Mouse (Mus musculus) neural tube, embryonic 11.5 days (tissue): ENCODE measurements around the gene 2300002M23Rik. TPM values are rescaled to one million over a fixed set of nuclear protein-coding genes. Genes with fewer than 3 reads are reported as not detected.

ENCODE experiments used
- ATAC-seq: fragments of 200-750 bp; cut with Nextera tagmentation; 2 replicates; pipeline ENCODE4 v1.8.0; 2017; ENCODE audit warnings: moderate number of reproducible peaks, mild to moderate bottlenecking, moderate TSS enrichment, moderate library complexity; ENCODE audit not compliant: insufficient read depth, low FRiP score, low TSS enrichment
- DNase-seq: peaks from one replicate; pipeline ENCODE4 v3.0.0-alpha.2; 2015; ENCODE audit warnings: low spot score
- H3K27ac ChIP-seq: fragments of 300-500 bp; sonication (generic); 2 replicates; pipeline ENCODE4 v1.5.1; 2014; ENCODE audit warnings: low read depth, mild to moderate bottlenecking, low read length
- H3K27me3 ChIP-seq: fragments of 300-500 bp; sonication (generic); 2 replicates; pipeline ENCODE4 v1.6.1; 2014; ENCODE audit warnings: mild to moderate bottlenecking, low read length, mixed read lengths; ENCODE audit not compliant: control insufficient read depth, insufficient read depth
- H3K36me3 ChIP-seq: fragments of 300-500 bp; sonication (generic); 2 replicates; pipeline ENCODE4 v1.6.1; 2014; ENCODE audit warnings: mild to moderate bottlenecking, low read length, moderate library complexity, mixed read lengths; ENCODE audit not compliant: control insufficient read depth, insufficient read depth
- H3K4me1 ChIP-seq: fragments of 300-500 bp; sonication (generic); 2 replicates; pipeline ENCODE4 v1.6.1; 2014; ENCODE audit warnings: low read length, mixed read lengths; ENCODE audit not compliant: control insufficient read depth, insufficient read depth
- H3K4me2 ChIP-seq: fragments of 300-500 bp; sonication (generic); 2 replicates; pipeline ENCODE4 v1.6.1; 2014; ENCODE audit warnings: low read depth, mild to moderate bottlenecking, moderate library complexity
- H3K4me3 ChIP-seq: fragments of 300-500 bp; sonication (generic); 2 replicates; pipeline ENCODE4 v1.5.1; 2014; ENCODE audit warnings: low read depth, low read length
- H3K9ac ChIP-seq: fragments of 300-500 bp; sonication (generic); 2 replicates; pipeline ENCODE4 v1.6.1; 2014; ENCODE audit warnings: mild to moderate bottlenecking, low read length
- H3K9me3 ChIP-seq: fragments of 300-500 bp; sonication (generic); 2 replicates; pipeline ENCODE4 v1.6.1; 2016; ENCODE audit warnings: low read length; ENCODE audit not compliant: control insufficient read depth
- whole genome bisulfite sequencing: fragments of 180-500 bp; shearing (Covaris S2); extraction: QIAGEN DNeasy Blood & Tissue Kit; methylation state at CpG from one replicate; pipeline ENCODE4 v1.1.7; 2014; 5-methylcytosine and 5-hydroxymethylcytosine counted together
- polyA plus RNA-seq: library from polyadenylated mRNA; unstranded; fragments of >200 nt; fragmentation: Nextera tagmentation; extraction: Ambion mirVana; gene quantifications from 2 replicates; pipeline ENCODE4 v1.2.1, GENCODE M21; 2014

The 2300002M23Rik gene
- polyA plus RNA-seq, 1 experiment from 2014 or later: not detected

GRCm38 (mm10) chr17:35569091-35569944 lies 2.1 kb downstream of the 2300002M23Rik start:
- Histone ChIP-seq H3K9me3 (no peaks in the 10 kb centered on the region), H3K4me2 (peak overlapping the region; percentile 39), H3K4me1 (peaks cover 8% of the 10 kb centered on the region), H3K36me3 (no peaks in the 10 kb centered on the region), H3K27ac (peak overlapping the region; percentile 56), H3K27me3 (peaks cover 10% of the 10 kb centered on the region), H3K4me3 (peak overlapping the region; percentile 18; the same call in 1 of the 2 replicates), H3K9ac (peak overlapping the region; percentile 49)
- peak; percentile 56 for DNase-seq
- peak; percentile 74 for ATAC-seq
- WGBS: 3% methylated on average over 28 of the region's 28 CpGs

DNA sequence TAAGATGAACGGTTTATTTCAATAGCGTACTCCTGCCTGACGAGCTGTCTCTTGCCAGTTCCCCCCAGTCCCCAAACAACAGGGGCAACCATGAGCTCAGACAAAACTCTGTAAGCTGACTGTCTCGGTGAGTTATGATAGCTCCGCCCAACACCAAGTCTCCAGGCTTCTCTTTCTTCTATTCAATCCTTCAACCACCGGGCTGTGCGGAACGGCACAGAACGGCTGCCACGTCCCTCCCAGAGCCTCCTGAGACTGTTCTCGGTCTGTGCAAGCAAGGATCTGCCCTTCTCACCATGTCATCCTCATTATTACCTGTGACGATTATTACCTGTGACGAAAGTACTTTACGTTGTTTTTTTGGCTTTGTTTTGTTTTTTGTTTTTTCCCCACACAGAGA lies 3.6 kb downstream of the 2300002M23Rik start:
- DNase-seq (peak; percentile 44), ATAC-seq (peak; percentile 42; the same call in 1 of the 2 replicates)
- peaks cover 10% of the 10 kb centered on the region for H3K27me3 ChIP-seq
- no peak overlapping the region for H3K9ac ChIP-seq
- 0 out of 2 replicates have a peak overlapping the region, but pooled peaks have one; percentile 17 for H3K27ac ChIP-seq
- 50% methylated on average over 14 of the region's 14 CpGs for WGBS
- H3K4me3 ChIP-seq: no peak overlapping the region
- H3K4me1 ChIP-seq: peaks cover 8% of the 10 kb centered on the region
- H3K4me2 ChIP-seq: no peak overlapping the region
- H3K36me3 ChIP-seq: no peaks in the 10 kb centered on the region
- no peaks in the 10 kb centered on the region for H3K9me3 ChIP-seq

DNA sequence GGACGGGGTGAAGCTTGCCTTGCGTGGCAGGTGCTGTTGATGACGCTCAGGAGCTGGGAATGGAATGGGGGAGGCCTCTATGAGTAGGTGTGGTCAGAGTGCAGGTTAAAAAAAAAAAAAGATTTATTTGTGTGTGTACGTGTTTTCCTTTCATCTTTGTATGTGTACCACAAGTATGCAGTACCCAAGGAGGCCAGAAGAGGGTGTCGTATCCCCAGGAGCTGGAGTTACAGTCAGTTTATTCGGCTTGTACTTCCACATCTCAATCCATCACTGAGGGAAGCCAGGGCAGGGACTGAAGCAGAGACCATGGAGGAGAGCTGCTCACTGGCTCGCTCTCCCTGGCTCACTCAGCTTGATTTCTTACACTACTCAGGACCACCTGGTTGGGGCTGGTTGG lies 4.2 kb downstream of the 2300002M23Rik start:
- H3K4me1 ChIP-seq: peaks cover 8% of the 10 kb centered on the region
- H3K4me2 ChIP-seq: no peak overlapping the region
- no peaks in the 10 kb centered on the region for H3K36me3 ChIP-seq
- no peak overlapping the region for H3K4me3 ChIP-seq
- peaks cover 10% of the 10 kb centered on the region for H3K27me3 ChIP-seq
- WGBS: 92% methylated on average over 7 of the region's 7 CpGs
- no peak overlapping the region for H3K27ac ChIP-seq
- DNase-seq: no peak
- no peak overlapping the region for H3K9ac ChIP-seq
- H3K9me3 ChIP-seq: no peaks in the 10 kb centered on the region
- no peak for ATAC-seq

DNA sequence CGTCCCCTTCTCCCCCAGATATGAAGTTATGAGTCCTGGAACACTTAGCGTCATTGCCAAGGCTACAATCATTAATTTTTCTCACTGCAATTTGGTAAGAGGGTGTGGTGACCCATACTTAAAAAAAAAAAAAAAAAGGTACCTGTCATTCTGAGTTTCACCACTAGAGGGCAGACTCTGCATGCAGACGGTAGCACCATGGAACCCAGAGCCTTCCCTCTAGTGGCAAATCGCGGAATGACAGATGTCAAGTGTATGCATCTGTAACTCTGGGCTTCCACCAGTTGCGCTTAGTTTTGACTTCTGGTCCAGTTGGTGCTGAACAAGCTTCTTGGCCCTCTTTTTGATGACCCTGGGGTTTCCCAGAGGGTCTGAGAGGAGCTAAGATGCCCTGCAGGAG lies 11.0 kb downstream of the 2300002M23Rik start:
- 17% methylated on average over 6 of the region's 6 CpGs for WGBS
- ATAC-seq (no peak), DNase-seq (peak; percentile 83)
- H3K9me3 ChIP-seq: no peaks in the 10 kb centered on the region
- H3K4me1 ChIP-seq: no peaks in the 10 kb centered on the region
- H3K27me3 ChIP-seq: no peaks in the 10 kb centered on the region
- no peak overlapping the region for H3K9ac ChIP-seq
- no peak overlapping the region for H3K27ac ChIP-seq
- H3K36me3 ChIP-seq: no peaks in the 10 kb centered on the region
- no peak overlapping the region for H3K4me2 ChIP-seq
- no peak overlapping the region for H3K4me3 ChIP-seq

DNA sequence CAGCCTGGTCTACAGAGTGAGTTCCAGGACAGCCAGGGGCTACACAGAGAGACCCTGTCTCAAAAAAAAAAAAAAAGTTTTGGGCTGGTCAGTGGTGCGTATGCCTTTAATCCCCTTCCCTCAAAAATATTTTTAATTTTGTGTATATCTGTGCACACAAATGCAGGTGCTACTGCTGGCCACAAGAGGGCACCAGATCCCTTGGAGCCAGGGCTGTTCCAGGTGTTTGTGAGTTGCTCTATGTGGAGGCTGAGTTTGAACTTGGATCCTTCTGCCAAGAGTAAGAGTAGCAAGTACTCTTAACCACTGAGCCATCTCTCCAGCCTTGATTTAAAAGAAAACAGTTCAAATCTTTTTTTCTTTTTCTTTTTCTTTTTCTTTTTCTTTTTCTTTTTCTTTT lies 15.7 kb downstream of the 2300002M23Rik start:
- no peaks in the 10 kb centered on the region for H3K4me1 ChIP-seq
- H3K9me3 ChIP-seq: no peaks in the 10 kb centered on the region
- no peak overlapping the region for H3K4me2 ChIP-seq
- no peaks in the 10 kb centered on the region for H3K36me3 ChIP-seq
- H3K27me3 ChIP-seq: no peaks in the 10 kb centered on the region
- no peak overlapping the region for H3K27ac ChIP-seq
- no peak overlapping the region for H3K9ac ChIP-seq
- ATAC-seq: no peak
- WGBS: 93% methylated on average over 1 of the region's 1 CpGs
- no peak overlapping the region for H3K4me3 ChIP-seq
- no peak for DNase-seq

DNA sequence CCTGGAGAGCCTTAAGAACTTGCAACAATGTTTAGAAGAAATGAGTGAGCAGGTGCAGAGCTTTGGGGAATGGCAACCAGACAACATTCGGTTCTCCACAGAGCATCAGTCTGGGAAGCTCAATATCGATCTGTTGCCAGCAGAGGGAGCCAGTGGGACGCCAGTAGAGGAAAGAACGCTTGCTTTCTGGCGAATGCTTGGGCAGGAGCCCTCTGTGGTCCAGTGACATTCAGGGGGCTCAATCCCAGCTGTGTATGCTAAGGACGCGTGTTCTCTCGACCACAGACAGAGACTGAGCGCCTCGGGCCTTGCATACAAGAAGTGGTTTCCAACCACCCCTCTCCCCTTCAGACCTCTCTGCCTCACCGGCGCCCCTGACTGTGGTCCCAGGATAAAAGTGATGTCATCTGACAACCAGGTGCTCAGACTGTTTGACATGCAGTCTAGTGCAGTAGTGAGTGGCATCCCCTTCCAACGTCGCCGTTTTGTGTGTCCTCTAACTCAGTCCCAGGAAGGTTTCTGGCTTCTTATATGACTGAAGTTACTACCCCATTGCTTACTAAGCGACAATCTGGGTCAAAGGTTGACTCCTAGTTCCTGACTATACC lies 17.2 kb downstream of the 2300002M23Rik start:
- 20% methylated on average over 16 of the region's 16 CpGs for WGBS
- no peaks in the 10 kb centered on the region for H3K9me3 ChIP-seq
- ATAC-seq (no peak), DNase-seq (peak; percentile 80)
- H3K4me2 ChIP-seq: 0 out of 2 replicates have a peak overlapping the region, but pooled peaks have one; percentile 24
- H3K27me3 ChIP-seq: no peaks in the 10 kb centered on the region
- H3K27ac ChIP-seq: no peak overlapping the region
- H3K4me3 ChIP-seq: no peak overlapping the region
- no peaks in the 10 kb centered on the region for H3K4me1 ChIP-seq
- no peaks in the 10 kb centered on the region for H3K36me3 ChIP-seq
- peak overlapping the region; percentile 16; the same call in 1 of the 2 replicates for H3K9ac ChIP-seq

GRCm38 (mm10) chr17:35587291-35587690 lies 20.0 kb downstream of the 2300002M23Rik start:
- no peak overlapping the region for H3K27ac ChIP-seq
- no peaks in the 10 kb centered on the region for H3K9me3 ChIP-seq
- H3K9ac ChIP-seq: no peak overlapping the region
- no peaks in the 10 kb centered on the region for H3K27me3 ChIP-seq
- no peaks in the 10 kb centered on the region for H3K36me3 ChIP-seq
- no peak overlapping the region for H3K4me3 ChIP-seq
- H3K4me1 ChIP-seq: no peaks in the 10 kb centered on the region
- DNase-seq (no peak), ATAC-seq (no peak)
- no peak overlapping the region for H3K4me2 ChIP-seq
- 79% methylated on average over 1 of the region's 1 CpGs for WGBS

GRCm38 (mm10) chr17:35588387-35588786 lies 21.1 kb downstream of the 2300002M23Rik start:
- Histone ChIP-seq H3K4me2 (no peak overlapping the region), H3K36me3 (no peaks in the 10 kb centered on the region), H3K4me1 (no peaks in the 10 kb centered on the region), H3K27me3 (no peaks in the 10 kb centered on the region), H3K9ac (no peak overlapping the region), H3K27ac (no peak overlapping the region), H3K9me3 (no peaks in the 10 kb centered on the region), H3K4me3 (no peak overlapping the region)
- 40% methylated on average over 4 of the region's 4 CpGs for WGBS
- ATAC-seq (no peak), DNase-seq (no peak)
